Mouse (Mus musculus): ENCODE results near the gene Rhobtb3.

DNA sequence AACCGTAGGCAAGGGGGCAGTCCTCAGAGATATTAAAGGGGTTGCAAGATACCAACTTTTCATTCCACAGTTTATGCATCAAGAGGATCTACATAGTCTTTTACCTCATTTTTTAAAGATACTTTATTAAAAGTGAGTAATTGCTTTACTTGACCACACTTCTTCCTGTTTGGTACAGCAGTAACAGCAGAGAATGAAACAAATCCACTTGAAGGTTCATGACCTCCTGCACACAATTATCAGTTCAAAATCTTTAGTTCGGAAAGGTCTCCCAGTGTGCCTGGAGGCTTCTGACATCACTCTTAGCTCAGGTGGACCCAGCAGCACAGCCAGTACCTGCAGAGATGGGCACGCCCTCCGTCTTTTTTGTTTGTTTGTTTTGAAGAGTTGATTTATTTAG, 91.7 kb downstream of the Rhobtb3 start:
- TF ChIP-seq CTCF (IDR thresholded peaks at IDR 0.05; ENCODE audit: low read depth, low read length): no peak
- no peak for TF ChIP-seq TAL1 (conservative IDR thresholded peaks at IDR 0.05; ENCODE audit: low read depth, low read length)
- no peak for TF ChIP-seq POLR2AphosphoS5 (IDR thresholded peaks at IDR 0.05; ENCODE audit: insufficient replicate concordance, low read depth, low read length)

Measured in G1E (cell line).